Mouse (Mus musculus) layer of hippocampus, adult 9-10 months (tissue): ENCODE data around the gene Elf2.

Experiments used
- DNase-seq: peaks from one replicate; pipeline ENCODE4 v3.0.0; 2022; ENCODE audit warnings: low spot score

Elf2 gene

DNA sequence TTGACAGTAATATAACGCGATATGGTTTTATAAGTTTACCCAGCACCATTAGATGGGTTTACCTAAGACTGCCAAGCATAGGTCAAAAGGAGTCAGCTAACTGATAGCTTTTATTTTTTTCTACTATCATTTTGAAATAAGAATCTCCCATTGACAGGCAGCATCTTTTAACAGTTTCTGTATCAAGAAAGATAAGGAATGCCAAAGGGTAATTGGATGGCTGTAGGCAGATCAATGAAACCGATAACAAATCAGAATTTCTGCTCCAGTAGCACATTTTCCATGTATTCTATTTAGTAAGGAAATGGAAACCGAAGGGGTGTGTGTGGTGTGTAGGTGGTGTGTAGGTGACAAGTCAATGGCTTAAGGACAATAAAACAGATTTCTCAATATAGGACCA lies 62.0 kb downstream of the Elf2 start:
- no peak for DNase-seq

DNA sequence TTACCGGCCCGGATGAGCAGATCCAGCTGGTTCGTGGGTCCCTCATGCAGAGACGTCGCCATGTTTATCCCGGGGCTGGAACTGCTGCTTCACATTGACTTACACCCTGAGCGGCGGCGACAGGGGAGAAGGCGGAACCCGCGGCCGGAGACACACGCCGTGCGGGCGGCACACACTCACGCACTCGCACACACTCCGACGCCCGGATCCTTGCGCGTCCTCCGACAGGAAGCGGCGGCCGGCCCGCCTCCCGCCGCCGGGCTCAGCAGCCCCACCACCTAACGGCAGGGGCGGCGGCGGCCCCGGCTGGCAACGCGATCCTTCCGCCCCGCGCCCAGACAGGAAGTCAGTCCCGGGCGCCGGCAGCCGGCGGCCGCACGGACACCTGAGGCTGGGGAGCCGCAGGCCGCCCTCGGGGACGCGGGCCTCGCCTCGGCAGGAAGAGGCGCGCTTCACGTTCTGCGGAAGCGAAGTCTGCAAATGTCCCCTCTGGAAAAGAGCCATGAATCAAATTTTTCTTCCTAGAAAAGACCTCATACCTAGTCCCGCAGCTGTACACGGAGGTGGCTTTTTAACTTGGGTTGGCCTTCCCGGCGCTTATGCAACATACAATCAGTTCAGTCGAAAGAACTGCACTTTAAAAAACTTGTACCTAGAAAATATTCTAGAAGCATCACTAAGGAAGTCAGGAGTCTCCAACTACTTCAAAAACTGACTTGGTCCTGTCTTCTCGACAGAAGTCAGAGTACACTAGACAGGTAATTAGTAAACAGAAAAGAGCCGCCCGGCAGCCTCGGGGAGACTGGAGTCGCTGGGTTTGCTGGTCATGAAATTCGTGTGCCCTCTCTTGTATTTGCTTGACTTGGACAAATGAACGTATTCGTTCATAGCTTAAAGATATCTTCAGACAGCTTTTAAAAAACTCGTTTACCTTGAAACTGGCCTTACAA lies 63.0 kb downstream of the Elf2 start:
- peak; percentile 47 for DNase-seq

DNA sequence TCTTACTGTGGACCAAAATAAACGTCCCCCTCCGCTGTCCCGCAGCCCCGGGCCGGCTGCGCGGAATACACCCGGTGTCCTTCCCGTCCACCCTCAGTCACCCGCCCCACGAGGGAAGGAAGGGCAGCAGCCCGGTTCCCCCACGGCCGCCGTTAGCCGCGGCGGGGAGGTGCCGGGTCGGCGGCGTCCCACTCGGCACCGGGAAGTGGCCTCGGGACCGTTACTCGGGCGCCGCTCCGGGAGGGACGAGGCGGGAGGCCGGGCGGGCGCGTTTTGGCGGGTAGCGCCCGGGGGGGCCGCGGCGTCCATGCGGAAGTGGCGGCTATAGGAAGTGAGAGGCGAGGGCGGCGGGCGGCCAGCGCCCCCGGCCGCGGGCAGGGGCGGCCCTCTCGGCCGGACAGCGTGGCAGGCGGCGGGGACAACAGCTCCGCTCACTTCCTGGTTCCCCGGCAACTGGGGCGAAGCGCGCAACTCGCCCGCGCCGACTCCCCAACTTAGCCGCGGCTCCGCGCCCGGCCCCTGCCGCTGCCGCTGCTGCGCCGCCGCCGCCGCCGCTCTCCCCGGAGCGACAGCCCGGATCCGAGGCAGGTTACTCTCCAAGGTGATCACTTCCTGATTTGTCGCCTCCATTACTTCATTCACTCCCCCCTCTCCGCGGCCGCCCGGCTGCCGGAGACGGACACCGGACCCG lies 63.9 kb downstream of the Elf2 start:
- no peak for DNase-seq

DNA sequence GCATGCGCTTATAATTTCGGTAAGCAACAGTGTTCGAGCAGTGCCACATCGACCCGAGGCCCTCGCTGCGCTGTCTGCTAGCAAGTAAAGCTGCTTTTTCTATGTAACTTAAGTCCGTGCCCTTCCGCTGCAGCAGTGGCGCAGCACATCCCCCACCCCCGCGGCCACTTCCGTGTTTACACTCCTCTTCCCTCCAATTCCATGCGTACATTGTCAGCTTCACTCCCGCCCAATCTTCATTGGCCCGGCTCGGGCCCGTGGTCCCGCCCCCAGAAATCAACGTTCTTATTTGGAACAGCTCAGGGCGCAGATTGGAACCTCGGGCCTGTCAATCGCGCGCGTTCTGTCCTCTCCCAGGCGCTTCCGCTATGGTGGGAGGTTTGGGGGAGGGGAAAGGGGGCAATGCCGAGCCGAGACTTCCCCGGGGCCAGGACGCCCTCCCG lies 64.5 kb downstream of the Elf2 start:
- DNase-seq = peak; percentile 97

DNA sequence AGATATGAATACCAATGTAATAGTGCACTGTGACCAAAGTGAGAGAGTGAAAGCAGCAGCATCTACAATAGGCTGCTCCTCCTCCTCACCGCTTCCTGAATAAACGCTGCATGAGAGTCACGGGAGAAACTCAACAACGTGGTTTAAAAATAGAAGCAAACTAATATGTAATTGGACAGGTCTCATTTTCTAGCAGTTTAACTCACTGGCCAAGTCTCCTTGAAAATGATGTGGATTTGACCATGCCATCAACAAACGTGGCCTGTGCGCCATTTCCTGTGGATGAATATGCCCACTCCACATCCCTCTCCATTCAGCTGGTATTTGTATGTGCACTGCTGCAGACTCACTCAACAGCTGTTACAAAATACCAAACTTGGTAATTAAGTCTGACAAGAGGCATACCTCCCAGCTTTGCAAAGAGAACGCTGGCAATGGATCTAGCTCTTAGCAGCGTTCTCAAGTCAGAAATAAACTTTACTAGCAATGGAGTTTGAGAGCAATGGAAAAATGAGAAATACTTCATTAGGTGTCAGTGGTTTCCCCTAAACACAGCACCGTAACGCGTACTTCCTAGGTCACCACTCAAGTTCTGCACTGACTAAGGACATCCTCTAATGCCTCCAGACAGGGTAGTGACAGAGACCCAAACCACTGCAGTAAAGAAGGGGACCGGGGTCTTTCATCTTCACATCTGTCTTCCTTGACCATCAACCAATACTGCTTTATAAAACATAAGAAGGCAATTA lies 70.2 kb downstream of the Elf2 start:
- DNase-seq = no peak

DNA sequence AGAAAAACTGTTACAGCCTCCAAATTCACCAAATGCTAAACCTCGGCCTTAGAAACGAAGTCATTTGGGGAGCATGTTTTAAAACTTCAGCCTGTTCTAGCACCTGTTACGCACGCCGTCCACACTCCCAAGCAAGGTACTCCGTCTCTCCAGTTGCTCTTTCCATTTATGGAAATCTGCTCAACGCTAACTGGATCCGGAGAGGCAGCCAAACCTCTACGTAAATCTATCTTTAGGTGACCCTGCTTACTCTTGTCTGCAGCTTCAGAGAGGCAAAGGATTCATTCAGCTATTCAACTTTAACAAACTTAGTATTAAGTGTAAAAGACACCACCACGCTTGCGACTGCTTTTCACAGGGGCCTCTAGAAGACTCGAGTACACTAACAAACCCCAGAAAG lies 72.0 kb downstream of the Elf2 start:
- DNase-seq = no peak

DNA sequence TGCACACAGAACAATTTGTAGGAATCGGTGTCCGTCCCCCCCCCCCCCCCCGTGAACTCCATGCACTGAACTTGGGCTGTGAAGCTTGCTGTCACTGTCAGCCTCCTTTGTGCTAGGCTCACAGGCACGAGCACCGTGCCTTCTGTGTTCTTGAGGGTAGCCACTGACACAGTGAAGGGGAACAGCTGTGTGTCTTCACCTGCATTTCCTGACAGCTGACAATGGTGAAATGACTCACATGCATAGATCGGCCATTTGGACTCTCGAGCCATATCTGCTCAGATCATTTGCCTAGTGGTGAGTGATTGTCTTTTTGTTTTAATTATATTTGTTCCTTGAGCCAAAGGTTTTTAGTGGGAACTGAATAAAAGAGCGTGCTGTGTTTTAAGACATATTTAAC lies 77.5 kb downstream of the Elf2 start:
- no peak for DNase-seq

DNA sequence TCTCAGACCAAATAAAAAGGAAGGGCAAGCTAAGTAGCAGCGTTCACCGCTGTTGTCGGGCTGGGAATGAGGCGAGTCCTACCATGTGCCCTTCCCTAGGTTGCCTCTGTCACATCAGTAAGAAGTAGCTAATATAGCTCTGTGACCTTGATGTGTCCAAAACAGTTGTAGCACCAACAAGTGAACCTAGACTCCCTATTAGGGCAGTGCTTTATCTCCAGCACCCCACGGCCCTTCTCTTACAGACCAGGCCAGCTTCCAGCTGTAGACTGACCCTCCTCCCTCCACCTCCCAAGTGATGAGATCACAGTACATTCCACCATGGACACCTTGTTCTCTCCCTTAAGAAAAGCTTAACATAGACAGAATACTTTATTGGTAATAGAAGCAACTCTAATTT lies 82.4 kb downstream of the Elf2 start:
- no peak for DNase-seq

DNA sequence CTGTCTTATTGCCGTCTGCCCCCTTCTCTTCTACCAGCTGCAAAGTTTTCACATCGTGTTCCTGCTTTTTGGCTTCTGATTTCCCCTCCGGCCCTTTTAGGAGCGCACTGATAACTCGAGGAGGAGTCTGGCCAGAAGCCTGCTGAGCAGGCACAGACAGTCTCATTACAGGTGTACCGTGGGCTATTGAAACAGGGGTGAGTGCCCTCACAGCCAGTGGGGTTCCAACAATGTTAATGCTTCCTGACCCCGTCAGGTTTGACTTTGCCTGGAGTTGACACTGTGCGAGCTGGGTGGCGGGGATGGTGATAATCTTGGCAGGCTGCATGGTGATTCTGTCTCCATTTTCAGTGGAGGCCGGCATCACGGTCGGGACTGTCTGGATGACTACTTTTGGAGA lies 84.0 kb downstream of the Elf2 start:
- no peak for DNase-seq

DNA sequence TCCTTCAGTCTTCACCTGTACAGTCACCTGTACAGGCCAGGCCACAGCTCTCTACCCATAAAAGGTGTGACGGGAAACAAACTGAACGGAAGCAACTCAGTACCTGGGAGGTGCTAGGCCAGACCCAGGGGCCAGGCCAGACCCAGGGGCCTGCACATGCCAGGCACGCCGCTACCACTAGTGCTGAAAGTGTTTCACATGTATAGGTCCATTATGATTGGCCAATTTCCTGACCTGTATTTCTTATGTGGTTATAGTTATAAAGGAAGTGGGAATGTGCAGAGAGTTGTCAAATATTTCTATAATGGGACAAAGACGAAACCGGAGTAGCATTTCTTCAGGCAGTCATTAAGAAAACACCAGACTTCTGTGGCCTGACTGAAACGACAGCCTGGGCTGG lies 85.7 kb downstream of the Elf2 start:
- DNase-seq = no peak

DNA sequence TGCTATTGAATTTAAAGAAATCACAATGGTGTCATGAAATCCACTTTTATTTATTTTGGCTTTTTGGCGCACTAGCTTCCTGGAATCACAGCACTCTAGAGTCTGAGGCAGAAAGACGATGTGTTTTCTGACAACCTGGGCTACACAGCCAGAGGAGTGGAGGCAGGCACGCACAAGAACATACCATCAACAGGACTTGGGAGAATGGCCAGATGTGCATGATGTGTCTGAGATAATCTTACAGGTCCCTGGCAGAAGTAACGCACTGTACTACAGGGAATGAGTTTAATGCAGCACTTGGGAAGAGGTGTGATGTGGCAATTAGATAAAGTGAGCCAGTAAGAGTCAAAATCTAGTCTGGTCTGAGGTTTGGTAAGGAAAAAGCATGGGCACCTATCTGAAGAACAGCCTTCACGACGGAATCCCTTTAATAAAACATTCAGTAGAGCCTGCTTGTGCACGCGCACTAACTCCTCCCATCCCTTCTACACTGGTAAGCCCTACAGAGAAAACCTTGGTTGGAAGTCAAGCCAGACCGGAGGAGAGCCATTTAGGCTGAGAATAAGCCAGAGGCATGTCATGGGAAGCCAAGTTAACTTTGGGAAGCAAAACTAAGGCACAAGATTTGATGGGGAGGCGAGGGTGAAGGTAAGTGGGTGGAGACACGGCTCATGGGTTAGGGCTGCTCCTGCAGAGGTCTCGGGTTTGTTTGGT lies 87.6 kb downstream of the Elf2 start:
- DNase-seq = no peak

DNA sequence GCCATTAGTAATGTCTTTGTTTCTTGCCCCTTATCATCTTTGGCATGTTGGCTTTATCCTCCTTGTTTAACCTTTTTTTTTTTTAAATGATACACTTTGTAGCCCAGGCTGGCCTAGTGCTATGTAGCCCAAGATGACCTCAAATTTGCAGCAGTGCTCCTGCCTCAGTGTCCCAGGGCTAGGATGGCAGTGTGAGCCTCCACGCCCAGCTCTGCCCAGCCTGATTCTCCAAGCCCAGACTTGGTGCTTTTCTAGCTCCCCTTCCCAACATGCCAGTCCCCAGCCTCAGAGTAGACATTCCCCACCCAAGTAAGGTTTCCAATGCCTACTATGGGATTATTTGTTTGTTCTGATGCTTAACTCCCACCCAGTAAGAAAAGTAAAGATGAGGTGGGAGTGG lies 88.2 kb downstream of the Elf2 start:
- no peak for DNase-seq

DNA sequence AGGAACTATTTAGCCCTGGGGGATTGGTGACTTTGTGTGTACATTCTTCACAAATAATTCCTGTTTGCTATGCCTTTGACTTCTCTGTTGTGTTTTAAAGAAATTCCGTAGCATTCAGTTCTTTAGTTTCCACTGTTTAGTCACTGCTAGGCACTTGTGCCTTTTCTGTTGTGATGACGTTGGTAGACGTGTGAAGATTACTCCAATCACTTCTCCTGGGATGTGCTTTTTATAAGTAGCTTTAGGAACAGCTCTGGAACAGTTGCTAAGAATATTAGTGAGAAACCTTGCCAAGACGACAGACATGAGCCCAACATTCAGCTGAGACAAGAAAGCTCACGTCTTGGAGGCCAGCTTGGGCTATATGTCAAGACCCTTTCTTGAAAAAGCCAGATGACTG lies 89.4 kb downstream of the Elf2 start:
- no peak for DNase-seq

DNA sequence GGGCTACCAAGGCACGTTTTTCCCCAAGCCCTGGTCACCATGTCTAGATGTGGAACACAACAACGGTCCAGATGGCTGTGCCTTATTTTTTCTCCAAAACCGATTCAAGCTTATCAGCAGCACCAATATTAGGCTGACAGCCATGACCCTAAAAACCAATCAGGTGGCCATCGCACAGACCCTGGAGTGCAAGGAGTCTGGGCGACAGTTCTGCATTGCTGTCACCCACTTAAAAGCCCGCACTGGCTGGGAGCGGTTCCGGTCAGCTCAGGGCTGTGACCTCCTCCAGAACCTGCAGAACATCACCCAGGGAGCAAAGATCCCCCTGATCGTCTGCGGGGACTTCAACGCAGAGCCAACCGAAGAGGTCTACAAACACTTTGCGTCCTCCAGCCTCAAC lies 90.6 kb downstream of the Elf2 start:
- DNase-seq = no peak

DNA sequence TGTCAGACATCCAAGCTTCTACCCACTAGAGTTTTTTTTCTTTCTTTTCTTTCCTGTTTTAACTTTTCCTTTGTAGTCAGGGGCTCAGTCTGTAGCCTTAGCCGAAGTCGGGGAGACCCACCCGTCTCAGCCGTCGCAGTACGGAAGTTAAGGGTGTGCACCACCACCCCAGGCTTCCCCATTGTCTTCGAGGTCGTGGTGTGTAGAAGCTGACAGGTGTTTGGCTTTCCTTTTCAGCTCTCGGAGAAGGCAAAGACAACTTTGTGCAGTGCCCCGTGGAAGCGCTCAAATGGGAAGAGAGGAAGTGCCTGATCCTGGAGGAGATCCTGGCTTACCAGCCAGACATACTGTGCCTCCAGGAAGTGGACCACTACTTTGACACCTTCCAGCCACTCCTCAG lies 91.0 kb downstream of the Elf2 start:
- no peak for DNase-seq

DNA sequence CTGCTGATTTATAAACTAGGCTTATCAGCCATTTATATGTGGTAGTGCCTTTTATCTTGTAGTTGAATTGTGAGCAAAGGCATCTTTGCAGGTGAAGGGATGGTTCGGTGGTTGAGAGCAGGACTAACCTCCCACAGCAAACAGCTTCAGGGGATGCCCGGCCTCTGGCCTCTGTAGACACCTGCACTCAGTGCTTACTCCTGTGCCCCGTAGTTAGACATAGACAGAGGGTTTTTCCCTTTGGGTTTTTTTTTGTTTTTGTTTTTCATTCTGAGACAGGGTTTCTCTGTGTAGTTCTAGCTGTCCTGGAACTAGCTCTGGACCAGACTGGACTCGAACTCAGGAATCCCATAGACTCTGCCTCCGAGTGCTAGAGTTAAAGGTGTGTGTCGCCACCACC lies 91.9 kb downstream of the Elf2 start:
- DNase-seq = no peak

DNA sequence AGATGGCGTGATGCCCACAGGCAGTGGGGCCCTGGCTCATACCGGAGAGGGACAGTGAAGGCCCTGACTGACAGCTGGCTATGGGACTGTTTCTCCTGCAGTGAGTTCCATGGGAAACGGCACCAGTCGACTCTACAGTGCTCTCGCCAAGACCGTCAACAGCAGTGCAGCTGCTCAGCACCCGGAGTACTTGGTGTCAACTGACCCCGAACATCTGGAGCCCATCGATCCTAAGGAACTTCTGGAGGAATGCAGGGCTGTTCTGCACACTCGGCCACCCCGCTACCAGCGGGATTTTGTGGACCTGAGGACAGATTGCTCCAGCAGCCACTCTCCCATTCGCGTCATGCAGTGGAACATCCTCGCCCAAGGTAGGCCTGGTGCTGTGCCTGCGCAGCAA lies 92.8 kb downstream of the Elf2 start:
- DNase-seq = no peak

DNA sequence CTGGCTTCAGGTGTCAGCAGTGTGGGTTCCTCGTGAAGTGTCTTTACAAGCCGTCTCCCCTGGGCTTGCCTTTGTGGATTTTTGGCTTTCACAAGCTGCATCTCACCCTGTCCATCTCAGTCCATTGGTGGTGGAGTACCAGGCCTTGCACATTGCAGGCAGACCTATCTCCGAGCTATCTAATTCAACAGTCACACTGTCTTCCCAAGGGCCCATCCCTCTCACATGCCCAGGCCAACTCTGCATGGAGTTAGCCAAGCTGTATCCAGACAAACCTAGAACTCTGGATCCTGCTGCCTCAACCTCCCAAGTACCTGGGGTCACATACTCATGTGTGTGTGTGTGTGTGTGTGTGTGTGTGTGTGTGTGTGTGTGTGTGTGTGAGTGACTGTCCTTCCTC lies 100.9 kb downstream of the Elf2 start:
- no peak for DNase-seq

DNA sequence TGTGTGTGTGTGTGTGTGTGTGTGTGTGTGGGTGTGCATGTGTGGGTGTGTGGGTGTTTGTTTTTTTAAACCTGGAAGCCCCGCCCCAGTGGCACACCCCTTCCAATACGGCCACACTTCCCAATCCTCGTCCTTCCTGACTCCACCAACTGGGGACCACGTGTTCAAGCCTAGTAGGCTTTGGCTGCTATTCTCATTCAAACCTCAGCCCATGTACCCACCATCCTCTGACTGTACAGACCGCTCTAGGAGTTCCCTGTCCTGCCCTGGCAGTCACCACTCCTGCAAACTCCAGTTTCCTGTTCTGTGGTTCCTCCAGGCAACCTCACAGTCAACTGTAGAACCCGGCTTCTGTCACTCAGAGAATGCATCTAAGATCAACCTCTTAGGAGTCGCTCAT lies 101.9 kb downstream of the Elf2 start:
- DNase-seq = no peak

DNA sequence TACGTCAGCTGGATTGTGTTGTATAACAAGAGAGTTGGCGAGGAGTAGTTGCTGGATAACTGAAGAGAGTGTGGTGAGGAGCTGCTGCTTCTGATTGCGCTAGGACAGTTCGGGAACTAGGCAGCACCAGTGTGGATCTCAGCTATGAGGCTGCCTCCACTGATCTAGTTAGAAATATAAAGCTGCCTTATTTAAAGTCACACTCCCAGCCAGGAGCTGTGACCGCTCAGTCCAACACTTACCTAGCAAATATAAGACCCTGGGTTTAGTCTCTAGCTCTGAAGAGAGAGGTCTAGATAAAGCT lies 105.8 kb downstream of the Elf2 start:
- no peak for DNase-seq

DNA sequence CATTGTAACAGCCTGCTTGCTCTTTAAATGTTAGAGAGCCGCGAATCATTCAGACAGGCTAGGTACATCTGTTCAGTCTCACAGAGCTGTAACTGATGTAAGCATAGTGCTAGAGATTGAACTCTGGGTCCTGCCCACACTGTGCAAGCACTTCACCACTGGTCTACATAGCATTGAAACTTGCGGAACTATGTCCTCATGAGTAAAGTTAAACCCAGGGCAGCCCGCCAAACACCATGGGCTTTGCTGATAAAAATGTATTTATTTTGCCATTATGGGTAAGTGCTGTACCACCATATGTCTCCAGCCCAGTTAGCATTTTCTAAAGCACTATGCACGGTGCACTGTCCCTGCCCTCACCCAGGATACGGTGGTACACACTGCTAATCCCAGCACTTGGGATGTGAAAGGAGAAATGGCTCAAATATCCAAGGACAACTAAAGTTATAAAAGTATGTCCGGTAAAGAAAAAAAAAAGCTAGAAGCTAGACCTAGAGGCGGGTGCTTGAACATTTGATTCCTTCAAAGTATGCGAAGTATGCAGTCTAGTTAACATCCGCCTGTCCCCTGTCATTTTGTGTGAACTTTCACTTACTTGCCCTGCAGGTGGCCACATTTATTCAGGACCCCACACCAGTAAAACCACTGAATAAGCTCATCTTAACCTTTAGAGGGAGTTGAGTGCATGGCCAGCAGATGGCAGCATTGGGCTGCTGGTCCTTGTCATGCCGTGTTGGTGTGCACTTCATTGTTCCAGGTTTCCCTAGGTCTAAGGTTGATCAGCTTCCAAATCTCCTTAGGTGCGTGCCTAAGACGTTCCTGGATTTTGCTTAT lies 106.3 kb downstream of the Elf2 start:
- peak; percentile 79 for DNase-seq
